Mouse (Mus musculus) embryonic facial prominence, embryonic 13.5 days (tissue): ENCODE results near the gene Slc4a4. TPM values are rescaled to one million over a fixed set of nuclear protein-coding genes. Genes with fewer than 3 reads are reported as not detected.
A peak's percentile ranks its signal among the peaks of the same experiment; 100 is the strongest.

Experiments used
- ATAC-seq: fragments of 200-750 bp; cut with Nextera tagmentation; 2 replicates; pipeline ENCODE4 v1.8.0; 2017; ENCODE audit warnings: low read depth; ENCODE audit not compliant: insufficient number of reproducible peaks, insufficient read depth, low FRiP score, low TSS enrichment
- H3K27ac ChIP-seq: fragments of 300-500 bp; sonication (generic); 2 replicates; pipeline ENCODE4 v1.5.1; 2015; ENCODE audit warnings: moderate library complexity, mild to moderate bottlenecking, inconsistent platforms
- H3K27me3 ChIP-seq: fragments of 300-500 bp; sonication (generic); 2 replicates; pipeline ENCODE4 v1.6.1; 2015; ENCODE audit warnings: mild to moderate bottlenecking, inconsistent platforms
- H3K36me3 ChIP-seq: fragments of 300-500 bp; sonication (generic); 2 replicates; pipeline ENCODE4 v1.6.1; 2015; ENCODE audit warnings: mild to moderate bottlenecking, inconsistent platforms
- H3K4me1 ChIP-seq: fragments of 300-500 bp; sonication (generic); 2 replicates; pipeline ENCODE4 v1.6.1; 2015; ENCODE audit warnings: inconsistent platforms
- H3K4me2 ChIP-seq: fragments of 300-500 bp; sonication (generic); 2 replicates; pipeline ENCODE4 v1.6.1; 2015; ENCODE audit warnings: moderate library complexity, mild to moderate bottlenecking, inconsistent platforms
- H3K4me3 ChIP-seq: fragments of 300-500 bp; sonication (generic); 2 replicates; pipeline ENCODE4 v1.5.1; 2015; ENCODE audit warnings: mild to moderate bottlenecking, inconsistent platforms
- H3K9ac ChIP-seq: fragments of 300-500 bp; sonication (generic); 2 replicates; pipeline ENCODE4 v1.6.1; 2015; ENCODE audit warnings: mild to moderate bottlenecking, inconsistent platforms
- H3K9me3 ChIP-seq: fragments of 300-500 bp; sonication (generic); 2 replicates; pipeline ENCODE4 v1.6.1; 2016; ENCODE audit warnings: inconsistent platforms
- WGBS: fragments of 180-500 bp; shearing (Covaris S2); methylation state at CpG from one replicate; pipeline ENCODE4 v1.1.7; 2015; ENCODE audit warnings: mixed read lengths; 5-methylcytosine and 5-hydroxymethylcytosine counted together
- polyA plus RNA-seq: library from polyadenylated mRNA; unstranded; fragments of >200 nt; fragmentation: Nextera tagmentation; extraction: Ambion mirVana; gene quantifications from 2 replicates; pipeline ENCODE4 v1.2.1, GENCODE M21; 2015

The Slc4a4 gene
- polyA plus RNA-seq, 1 experiment from 2014 or later = 1.8 TPM

GRCm38 (mm10) chr5:89015878-89016277 is 129.3 kb downstream of the Slc4a4 start:
- Histone ChIP-seq H3K4me2 (no peak overlapping the region), H3K9ac (no peak overlapping the region), H3K4me1 (peaks cover 3% of the 10 kb centered on the region; the same call in 1 of the 2 replicates), H3K4me3 (no peak overlapping the region), H3K36me3 (no peaks in the 10 kb centered on the region), H3K9me3 (no peaks in the 10 kb centered on the region), H3K27me3 (no peaks in the 10 kb centered on the region), H3K27ac (no peak overlapping the region)
- no peak for ATAC-seq
- 66% methylated on average over 5 of the region's 5 CpGs for WGBS

GRCm38 (mm10) chr5:89018537-89018936 is 131.9 kb downstream of the Slc4a4 start:
- no peak overlapping the region for H3K4me3 ChIP-seq
- no peak overlapping the region for H3K27ac ChIP-seq
- WGBS = 56% methylated on average over 6 of the region's 6 CpGs
- H3K9me3 ChIP-seq = no peaks in the 10 kb centered on the region
- ATAC-seq = no peak
- no peak overlapping the region for H3K9ac ChIP-seq
- no peaks in the 10 kb centered on the region for H3K36me3 ChIP-seq
- no peak overlapping the region for H3K4me2 ChIP-seq
- H3K27me3 ChIP-seq = no peaks in the 10 kb centered on the region
- H3K4me1 ChIP-seq = peaks cover 3% of the 10 kb centered on the region; the same call in 1 of the 2 replicates

- WGBS = 83% methylated on average over 4 of the region's 4 CpGs
- ATAC-seq = no peak
- no peak overlapping the region for H3K4me2 ChIP-seq
- no peak overlapping the region for H3K4me3 ChIP-seq
- no peaks in the 10 kb centered on the region for H3K9me3 ChIP-seq
- H3K4me1 ChIP-seq = no peaks in the 10 kb centered on the region
- H3K27ac ChIP-seq = no peak overlapping the region
- H3K9ac ChIP-seq = no peak overlapping the region
- H3K27me3 ChIP-seq = no peaks in the 10 kb centered on the region
- H3K36me3 ChIP-seq = no peaks in the 10 kb centered on the region
Measured at GRCm38 (mm10) chr5:89024413-89024812, 137.8 kb downstream of the Slc4a4 start.

GRCm38 (mm10) chr5:89027518-89028085 is 141.0 kb downstream of the Slc4a4 start:
- Histone ChIP-seq H3K27me3 (no peaks in the 10 kb centered on the region), H3K36me3 (no peaks in the 10 kb centered on the region), H3K4me2 (no peak overlapping the region), H3K4me3 (no peak overlapping the region), H3K9me3 (no peaks in the 10 kb centered on the region), H3K27ac (no peak overlapping the region), H3K9ac (no peak overlapping the region), H3K4me1 (no peaks in the 10 kb centered on the region)
- 91% methylated on average over 4 of the region's 4 CpGs for WGBS
- ATAC-seq = no peak

GRCm38 (mm10) chr5:89032647-89033046 is 146.0 kb downstream of the Slc4a4 start:
- H3K36me3 ChIP-seq = no peaks in the 10 kb centered on the region
- no peak for ATAC-seq
- H3K9ac ChIP-seq = no peak overlapping the region
- H3K4me2 ChIP-seq = no peak overlapping the region
- no peaks in the 10 kb centered on the region for H3K9me3 ChIP-seq
- H3K27ac ChIP-seq = no peak overlapping the region
- WGBS = 73% methylated on average over 8 of the region's 8 CpGs
- H3K27me3 ChIP-seq = no peaks in the 10 kb centered on the region
- H3K4me3 ChIP-seq = no peak overlapping the region
- 0 out of 2 replicates have a peak, but pooled peaks cover 3% of the 10 kb centered on the region for H3K4me1 ChIP-seq

GRCm38 (mm10) chr5:89033256-89033655 is 146.6 kb downstream of the Slc4a4 start:
- H3K9me3 ChIP-seq = no peaks in the 10 kb centered on the region
- 0 out of 2 replicates have a peak, but pooled peaks cover 3% of the 10 kb centered on the region for H3K4me1 ChIP-seq
- H3K27ac ChIP-seq = no peak overlapping the region
- H3K4me2 ChIP-seq = no peak overlapping the region
- ATAC-seq = no peak
- 78% methylated on average over 4 of the region's 4 CpGs for WGBS
- H3K9ac ChIP-seq = no peak overlapping the region
- no peak overlapping the region for H3K4me3 ChIP-seq
- no peaks in the 10 kb centered on the region for H3K27me3 ChIP-seq
- H3K36me3 ChIP-seq = no peaks in the 10 kb centered on the region

GRCm38 (mm10) chr5:89036147-89036546 is 149.5 kb downstream of the Slc4a4 start:
- H3K9me3 ChIP-seq = no peaks in the 10 kb centered on the region
- no peak for ATAC-seq
- no peak overlapping the region for H3K9ac ChIP-seq
- H3K4me1 ChIP-seq = 0 out of 2 replicates have a peak, but pooled peaks cover 3% of the 10 kb centered on the region
- no peak overlapping the region for H3K4me3 ChIP-seq
- no peak overlapping the region for H3K4me2 ChIP-seq
- no peak overlapping the region for H3K27ac ChIP-seq
- no peaks in the 10 kb centered on the region for H3K36me3 ChIP-seq
- 48% methylated on average over 5 of the region's 5 CpGs for WGBS
- no peaks in the 10 kb centered on the region for H3K27me3 ChIP-seq

GRCm38 (mm10) chr5:89040814-89041213 is 154.2 kb downstream of the Slc4a4 start:
- Histone ChIP-seq H3K4me2 (no peak overlapping the region), H3K36me3 (no peaks in the 10 kb centered on the region), H3K27me3 (no peaks in the 10 kb centered on the region), H3K27ac (no peak overlapping the region), H3K4me1 (0 out of 2 replicates have a peak, but pooled peaks cover 3% of the 10 kb centered on the region), H3K9ac (no peak overlapping the region), H3K4me3 (no peak overlapping the region), H3K9me3 (no peaks in the 10 kb centered on the region)
- no peak for ATAC-seq
- 49% methylated on average over 3 of the region's 3 CpGs for WGBS

GRCm38 (mm10) chr5:89043846-89044245 is 157.2 kb downstream of the Slc4a4 start:
- no peak overlapping the region for H3K27ac ChIP-seq
- no peaks in the 10 kb centered on the region for H3K4me1 ChIP-seq
- no peaks in the 10 kb centered on the region for H3K9me3 ChIP-seq
- ATAC-seq = peak; percentile 32; the same call in 1 of the 2 replicates
- H3K36me3 ChIP-seq = no peaks in the 10 kb centered on the region
- WGBS = 34% methylated on average over 5 of the region's 5 CpGs
- H3K4me3 ChIP-seq = no peak overlapping the region
- H3K4me2 ChIP-seq = no peak overlapping the region
- no peak overlapping the region for H3K9ac ChIP-seq
- no peaks in the 10 kb centered on the region for H3K27me3 ChIP-seq

- H3K4me2 ChIP-seq = no peak overlapping the region
- H3K4me3 ChIP-seq = no peak overlapping the region
- H3K4me1 ChIP-seq = no peaks in the 10 kb centered on the region
- H3K27ac ChIP-seq = no peak overlapping the region
- H3K9ac ChIP-seq = no peak overlapping the region
- 83% methylated on average over 5 of the region's 5 CpGs for WGBS
- ATAC-seq = no peak
- no peaks in the 10 kb centered on the region for H3K9me3 ChIP-seq
- no peaks in the 10 kb centered on the region for H3K27me3 ChIP-seq
- H3K36me3 ChIP-seq = no peaks in the 10 kb centered on the region
Measured at GRCm38 (mm10) chr5:89044801-89045200, 158.2 kb downstream of the Slc4a4 start.

- no peak for ATAC-seq
- Histone ChIP-seq H3K27ac (no peak overlapping the region), H3K4me3 (no peak overlapping the region), H3K27me3 (no peaks in the 10 kb centered on the region), H3K9me3 (no peaks in the 10 kb centered on the region), H3K9ac (no peak overlapping the region), H3K4me1 (no peaks in the 10 kb centered on the region), H3K36me3 (no peaks in the 10 kb centered on the region), H3K4me2 (no peak overlapping the region)
- WGBS = 59% methylated on average over 5 of the region's 5 CpGs
Measured at GRCm38 (mm10) chr5:89051577-89051976, 165.0 kb downstream of the Slc4a4 start.

- H3K27me3 ChIP-seq = no peaks in the 10 kb centered on the region
- no peak overlapping the region for H3K4me3 ChIP-seq
- no peak overlapping the region for H3K9ac ChIP-seq
- ATAC-seq = no peak
- H3K4me1 ChIP-seq = no peaks in the 10 kb centered on the region
- no peak overlapping the region for H3K27ac ChIP-seq
- 87% methylated on average over 5 of the region's 5 CpGs for WGBS
- no peak overlapping the region for H3K4me2 ChIP-seq
- H3K36me3 ChIP-seq = no peaks in the 10 kb centered on the region
- no peaks in the 10 kb centered on the region for H3K9me3 ChIP-seq
Measured at GRCm38 (mm10) chr5:89052230-89052629, 165.6 kb downstream of the Slc4a4 start.
